Mouse (Mus musculus) right cerebral cortex, postnatal 4 days (tissue): ENCODE results near the gene Madd.

Experiments
- DNase-seq: peaks from one replicate; pipeline ENCODE4 v3.0.0-alpha.2; 2022

Madd gene

GRCm38 (mm10) chr2:91087453-91087852, 96.2 kb downstream of the Madd start:
- no peak for DNase-seq
